Mouse (Mus musculus): ENCODE measurements around the gene Phf24. TPM values are rescaled to one million over a fixed set of nuclear protein-coding genes. Genes with fewer than 3 reads are reported as not detected.
A peak's percentile ranks its signal among the peaks of the same experiment; 100 is the strongest.
"Not testable (repeated sequence)": the region's sequence is repeated elsewhere in the genome, so short reads cannot be mapped to it uniquely, and the experiment has no call there.

Gene Phf24
- polyA plus RNA-seq, 1 experiment from 2014 or later: 33.9 TPM

DNA sequence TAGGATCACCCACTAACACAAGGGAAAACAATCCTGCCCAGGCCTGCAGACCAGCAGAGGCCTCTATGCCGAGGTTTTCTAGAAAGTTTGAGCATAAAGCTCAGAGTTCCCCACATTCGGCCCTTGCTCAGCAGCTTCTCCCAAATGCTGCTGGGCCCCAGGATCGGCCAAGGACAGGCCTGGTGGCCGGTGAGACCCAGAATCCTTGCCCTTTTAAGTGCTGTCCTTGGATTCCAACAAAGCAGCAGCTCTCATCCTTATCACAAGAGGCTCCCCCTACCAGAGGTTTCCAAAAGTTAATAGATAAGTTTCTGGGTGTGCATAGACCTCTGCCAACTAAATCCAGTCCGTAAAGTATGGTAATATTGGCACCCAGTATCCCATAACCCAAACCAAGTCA is 57.4 kb downstream of the Phf24 start:
- no peak overlapping the region for H3K4me3 ChIP-seq (replicated peaks; ENCODE audit: low read depth, low read length)
- no peak for DNase-seq
- ATAC-seq (ENCODE audit: low FRiP score, low TSS enrichment): no peak
- H3K27ac ChIP-seq (replicated peaks; ENCODE audit: low read depth, low read length): no peak overlapping the region
- no peak overlapping the region for H3K4me2 ChIP-seq (ENCODE audit: low read length)
- H3K4me1 ChIP-seq (ENCODE audit: control insufficient read depth, insufficient read depth, low read length): no peaks in the 10 kb centered on the region
- H3K9ac ChIP-seq (replicated peaks; ENCODE audit: low read length): no peak overlapping the region
- H3K36me3 ChIP-seq (ENCODE audit: control insufficient read depth, insufficient read depth, low read length): peaks cover 18% of the 10 kb centered on the region
- no peaks in the 10 kb centered on the region for H3K27me3 ChIP-seq (ENCODE audit: control insufficient read depth, insufficient read depth, low read length)
- WGBS: 89% methylated on average over 5 of the region's 5 CpGs
- no peaks in the 10 kb centered on the region for H3K9me3 ChIP-seq (ENCODE audit: control insufficient read depth, low read length)

DNA sequence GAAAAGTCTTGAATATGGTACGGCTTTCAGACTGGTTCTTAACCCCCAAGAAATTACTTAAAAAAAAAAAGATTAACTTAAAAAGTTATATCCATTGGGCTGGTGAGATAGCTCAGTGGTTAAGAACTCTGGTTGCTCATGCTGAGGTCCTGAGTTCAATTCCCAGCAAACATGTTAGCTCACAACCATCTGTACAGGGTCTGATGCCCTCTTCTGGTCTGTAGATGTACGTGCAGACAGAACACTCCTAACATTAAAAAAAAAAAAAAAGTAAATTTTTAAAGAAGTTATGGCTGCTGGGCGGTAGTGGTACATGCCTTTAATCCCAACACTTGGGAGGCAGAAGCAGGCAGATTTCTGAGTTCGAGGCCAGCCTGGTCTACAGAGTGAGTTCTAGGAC is 61.6 kb downstream of the Phf24 start:
- Histone ChIP-seq H3K9me3 (ENCODE audit: control insufficient read depth, low read length) (no peaks in the 10 kb centered on the region), H3K4me1 (ENCODE audit: control insufficient read depth, insufficient read depth, low read length) (no peaks in the 10 kb centered on the region), H3K4me2 (ENCODE audit: low read length) (no peak overlapping the region), H3K36me3 (ENCODE audit: control insufficient read depth, insufficient read depth, low read length) (peaks cover 57% of the 10 kb centered on the region), H3K4me3 (replicated peaks; ENCODE audit: low read depth, low read length) (no peak overlapping the region), H3K27me3 (ENCODE audit: control insufficient read depth, insufficient read depth, low read length) (no peaks in the 10 kb centered on the region), H3K9ac (replicated peaks; ENCODE audit: low read length) (no peak overlapping the region), H3K27ac (replicated peaks; ENCODE audit: low read depth, low read length) (no peak overlapping the region)
- ATAC-seq (ENCODE audit: low FRiP score, low TSS enrichment): no peak
- 93% methylated on average over 4 of the region's 4 CpGs for WGBS
- no peak for DNase-seq

DNA sequence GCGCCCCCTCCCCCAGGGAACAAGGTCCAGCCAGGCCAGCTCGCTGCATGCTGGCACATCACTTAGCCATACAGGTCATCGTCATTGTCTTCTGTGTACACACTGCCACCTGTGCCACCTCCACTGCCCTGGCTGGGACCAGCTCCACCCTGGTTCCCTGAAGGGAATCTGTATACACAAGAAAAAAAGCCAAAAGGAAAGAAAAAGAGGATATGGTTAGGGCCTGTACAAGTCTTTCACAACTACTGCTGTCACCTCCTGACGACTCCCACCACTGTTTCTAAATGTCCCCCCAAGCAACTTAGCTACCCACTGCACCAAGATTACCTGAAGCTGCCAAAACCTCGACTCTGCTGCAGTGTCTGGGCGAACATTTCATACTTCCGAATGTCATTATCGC is 64.0 kb downstream of the Phf24 start:
- not testable (repeated sequence) for H3K9ac ChIP-seq (replicated peaks; ENCODE audit: low read length); H3K4me2 ChIP-seq (ENCODE audit: low read length); H3K27ac ChIP-seq (replicated peaks; ENCODE audit: low read depth, low read length); H3K4me3 ChIP-seq (replicated peaks; ENCODE audit: low read depth, low read length); H3K27me3 ChIP-seq (ENCODE audit: control insufficient read depth, insufficient read depth, low read length); DNase-seq; H3K9me3 ChIP-seq (ENCODE audit: control insufficient read depth, low read length); H3K4me1 ChIP-seq (ENCODE audit: control insufficient read depth, insufficient read depth, low read length); ATAC-seq (ENCODE audit: low FRiP score, low TSS enrichment)
- H3K36me3 ChIP-seq (ENCODE audit: control insufficient read depth, insufficient read depth, low read length): peaks cover 79% of the 10 kb centered on the region
- WGBS: 93% methylated on average over 6 of the region's 8 CpGs

DNA sequence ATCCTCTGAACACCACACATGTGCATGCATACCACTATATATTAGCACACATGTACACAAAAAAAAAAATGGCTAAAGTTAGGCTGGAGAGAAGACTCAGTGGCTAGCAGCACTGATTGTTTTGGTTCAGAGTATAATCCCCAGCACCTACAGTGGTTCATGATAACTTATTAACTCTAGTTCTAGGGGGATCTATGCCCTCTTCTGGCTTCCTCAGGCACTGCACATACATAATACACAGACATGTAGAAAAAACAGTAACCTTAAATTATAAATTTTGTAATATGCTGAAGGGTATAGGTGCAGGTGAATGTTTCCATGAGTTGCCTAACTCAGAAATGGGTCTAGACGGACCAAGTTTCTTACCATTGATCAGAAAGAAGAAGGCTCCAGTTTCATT is 71.8 kb downstream of the Phf24 start:
- peak; percentile 26 for DNase-seq
- Histone ChIP-seq H3K4me1 (ENCODE audit: control insufficient read depth, insufficient read depth, low read length) (no peaks in the 10 kb centered on the region), H3K9ac (replicated peaks; ENCODE audit: low read length) (no peak overlapping the region), H3K4me3 (replicated peaks; ENCODE audit: low read depth, low read length) (no peak overlapping the region), H3K27me3 (ENCODE audit: control insufficient read depth, insufficient read depth, low read length) (no peaks in the 10 kb centered on the region), H3K4me2 (ENCODE audit: low read length) (no peak overlapping the region), H3K36me3 (ENCODE audit: control insufficient read depth, insufficient read depth, low read length) (peaks cover 99% of the 10 kb centered on the region), H3K27ac (replicated peaks; ENCODE audit: low read depth, low read length) (no peak overlapping the region), H3K9me3 (ENCODE audit: control insufficient read depth, low read length) (no peaks in the 10 kb centered on the region)
- ATAC-seq (ENCODE audit: low FRiP score, low TSS enrichment): no peak
- 87% methylated on average over 1 of the region's 1 CpGs for WGBS

Other genes starting within 250 kb of the Phf24 start
- 0.51 TPM in 2 replicates for gene 4930578G10Rik, start 181.1 kb upstream of the Phf24 start, polyA plus RNA-seq (2014; fragmentation: Nextera tagmentation; extraction: Ambion mirVana)
- gene Ccl19, start 160.1 kb upstream of the Phf24 start, polyA plus RNA-seq (2014; fragmentation: Nextera tagmentation; extraction: Ambion mirVana): 0.61 TPM in 1 of 2 replicates, not detected in the other
- gene Ccl21a, start 142.7 kb upstream of the Phf24 start, polyA plus RNA-seq (2014; fragmentation: Nextera tagmentation; extraction: Ambion mirVana): 0.84 TPM in 1 of 2 replicates, not detected in the other
- gene Fam205a1, start 62.8 kb upstream of the Phf24 start, polyA plus RNA-seq (2014; fragmentation: Nextera tagmentation; extraction: Ambion mirVana): not detected in 2 replicates
- 0.69 and 0.92 TPM in 2 replicates for gene Gm12394, start 59.9 kb upstream of the Phf24 start, polyA plus RNA-seq (2014; fragmentation: Nextera tagmentation; extraction: Ambion mirVana)
- gene Fam205c, start 42.4 kb upstream of the Phf24 start, polyA plus RNA-seq (2014; fragmentation: Nextera tagmentation; extraction: Ambion mirVana): 1.6 and 2.0 TPM in 2 replicates
- 45.0 and 88.7 TPM in 2 replicates for gene Dnajb5, start 33.2 kb downstream of the Phf24 start, polyA plus RNA-seq (2014; fragmentation: Nextera tagmentation; extraction: Ambion mirVana)
- gene 1700022I11Rik, start 52.9 kb downstream of the Phf24 start, polyA plus RNA-seq (2014; fragmentation: Nextera tagmentation; extraction: Ambion mirVana): 0.38 and 0.80 TPM in 2 replicates
- gene Vcp, start 83.8 kb downstream of the Phf24 start, polyA plus RNA-seq (2014; fragmentation: Nextera tagmentation; extraction: Ambion mirVana): 378 and 531 TPM in 2 replicates
- gene Fancg, start 93.8 kb downstream of the Phf24 start, polyA plus RNA-seq (2014; fragmentation: Nextera tagmentation; extraction: Ambion mirVana): 17.4 and 20.4 TPM in 2 replicates
- 23.3 and 26.4 TPM in 2 replicates for gene Pigo, start 109.2 kb downstream of the Phf24 start, polyA plus RNA-seq (2014; fragmentation: Nextera tagmentation; extraction: Ambion mirVana)
- 219 and 222 TPM in 2 replicates for gene Stoml2, start 115.0 kb downstream of the Phf24 start, polyA plus RNA-seq (2014; fragmentation: Nextera tagmentation; extraction: Ambion mirVana)
- gene Fam214b, start 129.6 kb downstream of the Phf24 start, polyA plus RNA-seq (2014; fragmentation: Nextera tagmentation; extraction: Ambion mirVana): 32.5 and 35.4 TPM in 2 replicates
- gene Unc13b, start 142.3 kb downstream of the Phf24 start, polyA plus RNA-seq (2014; fragmentation: Nextera tagmentation; extraction: Ambion mirVana): 14.3 and 20.4 TPM in 2 replicates